Mouse (Mus musculus): ENCODE data around the gene Rwdd1. TPM values are rescaled to one million over a fixed set of nuclear protein-coding genes. Genes with fewer than 3 reads are reported as not detected.

The Rwdd1 gene
- polyA plus RNA-seq (2015; fragmentation: Nextera tagmentation; extraction: Ambion mirVana): 111 and 112 TPM in 2 replicates

GRCm38 (mm10) chr10:34019302-34020075, at the start of gene Rwdd1:
TSS of gene Rwdd1 (minus strand) at chr10:34019624.
- H3K9ac ChIP-seq: peak within 1 kb of the TSS; percentile 82
- peak within 1 kb of the TSS; percentile 85 for H3K4me3 ChIP-seq (replicated peaks)
- no peaks in the 10 kb centered on the region for H3K27me3 ChIP-seq (replicated peaks)
- ATAC-seq (ENCODE audit: insufficient read depth, low FRiP score, low read depth): peak; percentile 100
- no peaks in the 10 kb centered on the region for H3K36me3 ChIP-seq
- peak within 1 kb of the TSS; percentile 69 for H3K4me2 ChIP-seq
- H3K4me1 ChIP-seq: peaks cover 4% of the 10 kb centered on the region
- H3K27ac ChIP-seq: peak within 1 kb of the TSS; percentile 96
- WGBS: under 1% methylated on average over 81 of the region's 82 CpGs
- H3K9me3 ChIP-seq: no peaks in the 10 kb centered on the region

- Histone ChIP-seq H3K9me3 (no peaks in the 10 kb centered on the region), H3K27ac (no peak overlapping the region), H3K4me1 (no peaks in the 10 kb centered on the region), H3K9ac (no peak overlapping the region), H3K27me3 (replicated peaks) (no peaks in the 10 kb centered on the region), H3K36me3 (no peaks in the 10 kb centered on the region), H3K4me3 (replicated peaks) (no peak overlapping the region), H3K4me2 (no peak overlapping the region)
- ATAC-seq (ENCODE audit: insufficient read depth, low FRiP score, low read depth): no peak
- 44% methylated on average over 3 of the region's 3 CpGs for WGBS
These were observed 47.2 kb upstream of the Rwdd1 start for GRCm38 (mm10) chr10:34066591-34066990.

- Histone ChIP-seq H3K4me3 (replicated peaks) (no peak overlapping the region), H3K27ac (no peak overlapping the region), H3K9ac (no peak overlapping the region), H3K27me3 (replicated peaks) (no peaks in the 10 kb centered on the region), H3K4me2 (no peak overlapping the region), H3K36me3 (no peaks in the 10 kb centered on the region), H3K4me1 (no peaks in the 10 kb centered on the region), H3K9me3 (no peaks in the 10 kb centered on the region)
- WGBS: 61% methylated on average over 2 of the region's 2 CpGs
- ATAC-seq (ENCODE audit: insufficient read depth, low FRiP score, low read depth): no peak
These were observed 34.6 kb upstream of the Rwdd1 start for GRCm38 (mm10) chr10:34053987-34054386.

GRCm38 (mm10) chr10:34044210-34044609, 24.8 kb upstream of the Rwdd1 start, which contains the start of gene Calhm4:
TSS of gene Calhm4 (minus strand) at chr10:34044310.
- WGBS: 79% methylated on average over 5 of the region's 5 CpGs

GRCm38 (mm10) chr10:34037401-34037800, 18.0 kb upstream of the Rwdd1 start, which contains the start of gene Trappc3l:
TSS of gene Trappc3l (plus strand) at chr10:34037597.
- Histone ChIP-seq H3K27me3 (replicated peaks) (no peaks in the 10 kb centered on the region), H3K36me3 (no peaks in the 10 kb centered on the region), H3K27ac (no peak within 1 kb of the TSS), H3K4me1 (no peaks in the 10 kb centered on the region), H3K9ac (no peak within 1 kb of the TSS), H3K9me3 (no peaks in the 10 kb centered on the region), H3K4me3 (replicated peaks) (no peak within 1 kb of the TSS), H3K4me2 (no peak within 1 kb of the TSS)
- no peak for ATAC-seq (ENCODE audit: insufficient read depth, low FRiP score, low read depth)
- WGBS: 80% methylated on average over 3 of the region's 3 CpGs

More at GRCm38 (mm10) chr10:34044210-34044609, 24.8 kb upstream of the Rwdd1 start, which contains the start of gene Calhm4:
- no peak for ATAC-seq (ENCODE audit: insufficient read depth, low FRiP score, low read depth)
- H3K4me3 ChIP-seq (replicated peaks): no peak within 1 kb of the TSS
- no peaks in the 10 kb centered on the region for H3K4me1 ChIP-seq
- H3K36me3 ChIP-seq: no peaks in the 10 kb centered on the region
- no peaks in the 10 kb centered on the region for H3K27me3 ChIP-seq (replicated peaks)
- no peak within 1 kb of the TSS for H3K4me2 ChIP-seq
- no peaks in the 10 kb centered on the region for H3K9me3 ChIP-seq
- no peak within 1 kb of the TSS for H3K27ac ChIP-seq
- no peak within 1 kb of the TSS for H3K9ac ChIP-seq

- Histone ChIP-seq H3K4me2 (no peak overlapping the region), H3K27me3 (replicated peaks) (no peaks in the 10 kb centered on the region), H3K9me3 (no peaks in the 10 kb centered on the region), H3K4me1 (no peaks in the 10 kb centered on the region), H3K27ac (no peak overlapping the region), H3K9ac (no peak overlapping the region), H3K36me3 (no peaks in the 10 kb centered on the region), H3K4me3 (replicated peaks) (no peak overlapping the region)
- WGBS: 12% methylated on average over 5 of the region's 5 CpGs
- ATAC-seq (ENCODE audit: insufficient read depth, low FRiP score, low read depth): no peak
These were observed 17.2 kb upstream of the Rwdd1 start for GRCm38 (mm10) chr10:34036587-34036986.

GRCm38 (mm10) chr10:34033630-34034305, 14.3 kb upstream of the Rwdd1 start:
- no peak overlapping the region for H3K9ac ChIP-seq
- 20% methylated on average over 22 of the region's 22 CpGs for WGBS
- H3K9me3 ChIP-seq: no peaks in the 10 kb centered on the region
- H3K27ac ChIP-seq: no peak overlapping the region
- no peaks in the 10 kb centered on the region for H3K36me3 ChIP-seq
- peak overlapping the region; percentile 11; the same call in 1 of the 2 replicates for H3K4me3 ChIP-seq (replicated peaks)
- no peaks in the 10 kb centered on the region for H3K27me3 ChIP-seq (replicated peaks)
- peak; percentile 39; the same call in 1 of the 2 replicates for ATAC-seq (ENCODE audit: insufficient read depth, low FRiP score, low read depth)
- H3K4me1 ChIP-seq: no peaks in the 10 kb centered on the region
- H3K4me2 ChIP-seq: peak overlapping the region; percentile 50

- no peak for ATAC-seq (ENCODE audit: insufficient read depth, low FRiP score, low read depth)
These were observed 10.9 kb upstream of the Rwdd1 start for GRCm38 (mm10) chr10:34030322-34030721.

GRCm38 (mm10) chr10:34018746-34019301, 600 bp downstream of the Rwdd1 start:
- Histone ChIP-seq H3K4me3 (replicated peaks) (peak overlapping the region; percentile 85), H3K4me1 (peaks cover 4% of the 10 kb centered on the region), H3K27me3 (replicated peaks) (no peaks in the 10 kb centered on the region), H3K4me2 (peak overlapping the region; percentile 69), H3K36me3 (no peaks in the 10 kb centered on the region), H3K27ac (peak overlapping the region; percentile 96), H3K9me3 (no peaks in the 10 kb centered on the region), H3K9ac (peak overlapping the region; percentile 82)
- under 1% methylated on average over 21 of the region's 21 CpGs for WGBS
- ATAC-seq (ENCODE audit: insufficient read depth, low FRiP score, low read depth): no peak

More at GRCm38 (mm10) chr10:34030322-34030721, 10.9 kb upstream of the Rwdd1 start:
- no peaks in the 10 kb centered on the region for H3K36me3 ChIP-seq
- no peak overlapping the region for H3K4me2 ChIP-seq
- no peak overlapping the region for H3K4me3 ChIP-seq (replicated peaks)
- no peaks in the 10 kb centered on the region for H3K27me3 ChIP-seq (replicated peaks)
- no peaks in the 10 kb centered on the region for H3K4me1 ChIP-seq
- H3K9ac ChIP-seq: no peak overlapping the region
- WGBS: 60% methylated on average over 5 of the region's 5 CpGs
- no peak overlapping the region for H3K27ac ChIP-seq
- H3K9me3 ChIP-seq: no peaks in the 10 kb centered on the region

- Histone ChIP-seq H3K4me3 (replicated peaks) (no peak overlapping the region), H3K27ac (no peak overlapping the region), H3K36me3 (no peaks in the 10 kb centered on the region; the same call in 1 of the 2 replicates), H3K4me2 (no peak overlapping the region), H3K27me3 (replicated peaks) (no peaks in the 10 kb centered on the region), H3K9ac (no peak overlapping the region), H3K9me3 (no peaks in the 10 kb centered on the region), H3K4me1 (peaks cover 3% of the 10 kb centered on the region)
- 90% methylated on average over 2 of the region's 2 CpGs for WGBS
- no peak for ATAC-seq (ENCODE audit: insufficient read depth, low FRiP score, low read depth)
These were observed 6.2 kb downstream of the Rwdd1 start for GRCm38 (mm10) chr10:34013241-34013640.

- H3K9ac ChIP-seq: no peak overlapping the region
- H3K4me1 ChIP-seq: no peaks in the 10 kb centered on the region
- H3K4me2 ChIP-seq: no peak overlapping the region
- H3K27ac ChIP-seq: no peak overlapping the region
- no peak overlapping the region for H3K4me3 ChIP-seq (replicated peaks)
- 91% methylated on average over 4 of the region's 4 CpGs for WGBS
- ATAC-seq (ENCODE audit: insufficient read depth, low FRiP score, low read depth): no peak
- no peaks in the 10 kb centered on the region for H3K27me3 ChIP-seq (replicated peaks)
- no peaks in the 10 kb centered on the region for H3K9me3 ChIP-seq
- no peaks in the 10 kb centered on the region; the same call in 1 of the 2 replicates for H3K36me3 ChIP-seq
These were observed 6.8 kb downstream of the Rwdd1 start for GRCm38 (mm10) chr10:34012581-34012980.

- no peak for ATAC-seq (ENCODE audit: insufficient read depth, low FRiP score, low read depth)
- Histone ChIP-seq H3K36me3 (peaks cover 27% of the 10 kb centered on the region), H3K4me1 (no peaks in the 10 kb centered on the region), H3K27ac (no peak overlapping the region), H3K9me3 (no peaks in the 10 kb centered on the region), H3K27me3 (replicated peaks) (no peaks in the 10 kb centered on the region), H3K4me3 (replicated peaks) (no peak overlapping the region), H3K9ac (no peak overlapping the region), H3K4me2 (no peak overlapping the region)
These were observed 21.0 kb downstream of the Rwdd1 start for GRCm38 (mm10) chr10:33998397-33998796.
